Mouse (Mus musculus) C2C12 (cell line): ENCODE measurements around the gene Acbd6.

Experiments
- CTCF ChIP-seq: IDR thresholded peaks from one replicate; pipeline ENCODE4 v1.5.1; 2011; ENCODE audit not compliant: control insufficient read depth, insufficient read depth, insufficient read length
- MAX ChIP-seq: IDR thresholded peaks from one replicate; pipeline ENCODE4 v1.6.1; 2011; ENCODE audit warnings: mild to moderate bottlenecking, control low read depth
- USF1 ChIP-seq: IDR thresholded peaks from one replicate; pipeline ENCODE4 v1.6.1; 2011; ENCODE audit warnings: low read depth, mild to moderate bottlenecking, control low read depth, moderate library complexity

DNA sequence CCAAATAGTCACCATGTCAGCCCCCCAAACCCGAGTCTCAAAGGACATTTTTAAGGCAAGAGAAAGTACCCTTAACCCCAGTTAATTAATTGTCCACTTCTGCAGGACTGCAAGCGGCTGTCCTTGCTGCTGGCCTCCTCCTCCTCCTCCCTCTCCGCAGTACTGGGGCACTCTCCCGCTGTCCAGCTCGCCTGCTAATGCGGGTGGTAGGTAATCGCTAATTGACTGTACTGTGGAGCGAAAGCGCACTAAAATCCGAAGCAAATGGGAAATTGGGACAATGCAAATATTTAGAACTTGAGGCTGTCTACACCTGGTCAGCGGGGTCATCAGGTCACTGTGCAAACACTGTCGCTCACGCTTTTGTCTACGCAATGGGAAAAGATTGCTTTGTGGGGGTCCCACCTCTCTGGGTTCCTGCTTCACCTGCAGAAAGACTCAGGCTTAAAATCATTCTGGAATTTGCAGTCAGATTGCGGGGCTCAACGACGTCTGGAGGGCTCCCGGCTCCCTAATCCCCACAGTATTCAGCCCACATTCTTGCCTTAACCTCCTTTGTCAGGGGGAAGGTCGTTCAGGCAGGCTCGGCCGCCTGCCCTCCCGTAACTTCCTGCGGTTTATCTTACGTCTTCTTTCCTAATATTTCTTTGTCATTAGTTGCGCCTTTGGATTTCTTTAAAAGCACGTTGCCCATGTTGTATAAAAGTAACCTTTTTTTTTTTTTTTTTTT lies 178.3 kb downstream of the Acbd6 start:
- TF ChIP-seq CTCF: no peak
- TF ChIP-seq USF1: no peak
- TF ChIP-seq MAX: no peak
